Mouse (Mus musculus) heart, postnatal 0 days (tissue): ENCODE data around the gene Wwox.

Experiments
- CTCF ChIP-seq: IDR thresholded peaks from 2 replicates; pipeline ENCODE4 v1.5.1; 2016; ENCODE audit warnings: antibody characterized with exemption, control low read depth, low read depth
- EP300 ChIP-seq: IDR thresholded peaks from 2 replicates; pipeline ENCODE4 v1.6.1; 2016; ENCODE audit warnings: antibody characterized with exemption, low read depth

DNA sequence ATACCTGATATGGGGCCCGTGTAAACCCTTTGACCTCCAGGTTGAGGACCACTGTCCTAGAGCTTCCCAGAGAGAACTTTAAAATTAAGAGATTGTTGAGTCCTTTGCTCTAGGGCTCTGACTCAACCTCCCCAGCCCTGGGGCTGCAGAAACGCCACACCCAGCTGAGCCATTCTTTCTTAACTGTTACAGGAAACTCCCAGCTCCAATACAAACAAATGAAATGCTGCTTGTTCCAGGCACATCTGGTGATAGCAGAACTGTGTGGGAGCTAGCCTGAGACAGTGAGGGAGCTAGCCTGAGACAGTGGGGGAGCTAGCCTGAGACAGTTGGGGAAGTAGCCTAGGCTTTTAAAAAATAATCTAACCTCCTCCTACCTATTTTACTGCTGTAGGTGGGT lies 194.7 kb downstream of the Wwox start:
- TF ChIP-seq CTCF (no peak), EP300 (no peak)
